Mouse (Mus musculus) forebrain, embryonic 15.5 days (tissue): ENCODE data around the gene Clk4. TPM values are rescaled to one million over a fixed set of nuclear protein-coding genes. Genes with fewer than 3 reads are reported as not detected.

ENCODE experiments used
- ATAC-seq: fragments of 200-750 bp; cut with Nextera tagmentation; replicated peaks from 2 replicates; pipeline ENCODE4 v1.8.0; 2017; ENCODE audit warnings: mild to moderate bottlenecking, moderate TSS enrichment, moderate library complexity
- H3K27ac ChIP-seq: fragments of 300-500 bp; sonication (generic); replicated peaks from 2 replicates; pipeline ENCODE4 v1.5.1; 2015; ENCODE audit warnings: mild to moderate bottlenecking, inconsistent platforms
- H3K27me3 ChIP-seq: fragments of 300-500 bp; sonication (generic); 2 replicates; pipeline ENCODE4 v1.6.1; 2015; ENCODE audit warnings: inconsistent platforms
- H3K36me3 ChIP-seq: fragments of 300-500 bp; sonication (generic); 2 replicates; pipeline ENCODE4 v1.6.1; 2015; ENCODE audit warnings: mild to moderate bottlenecking, inconsistent platforms
- H3K4me1 ChIP-seq: fragments of 300-500 bp; sonication (generic); 2 replicates; pipeline ENCODE4 v1.6.1; 2015; ENCODE audit warnings: inconsistent platforms
- H3K4me2 ChIP-seq: fragments of 300-500 bp; sonication (generic); replicated peaks from 2 replicates; pipeline ENCODE4 v1.6.1; 2015; ENCODE audit warnings: mild to moderate bottlenecking, inconsistent platforms
- H3K4me3 ChIP-seq: fragments of 300-500 bp; sonication (generic); 2 replicates; pipeline ENCODE4 v1.5.1; 2015; ENCODE audit warnings: mild to moderate bottlenecking, inconsistent platforms
- H3K9ac ChIP-seq: fragments of 300-500 bp; sonication (generic); replicated peaks from 2 replicates; pipeline ENCODE4 v1.6.1; 2015; ENCODE audit warnings: mild to moderate bottlenecking, inconsistent platforms
- H3K9me3 ChIP-seq: fragments of 300-500 bp; sonication (generic); 2 replicates; pipeline ENCODE4 v1.6.1; 2016; ENCODE audit warnings: inconsistent platforms
- WGBS: fragments of 180-500 bp; shearing (Covaris S2); methylation state at CpG from one replicate; pipeline ENCODE4 v1.1.7; 2015; ENCODE audit warnings: mixed read lengths; 5-methylcytosine and 5-hydroxymethylcytosine counted together
- polyA plus RNA-seq: library from polyadenylated mRNA; unstranded; fragments of >200 nt; fragmentation: Nextera tagmentation; extraction: Ambion mirVana; gene quantifications from 2 replicates; pipeline ENCODE4 v1.2.1, GENCODE M21; 2015

Gene Clk4
- polyA plus RNA-seq, 1 experiment from 2014 or later: 164 TPM

GRCm38 (mm10) chr11:51265326-51265725 lies 3.8 kb downstream of the Clk4 start:
- 0 out of 2 replicates have a peak overlapping the region, but pooled peaks have one; percentile 96 for H3K4me3 ChIP-seq
- no peaks in the 10 kb centered on the region for H3K9me3 ChIP-seq
- peak overlapping the region; percentile 69 for H3K4me2 ChIP-seq
- no peaks in the 10 kb centered on the region for H3K27me3 ChIP-seq
- H3K4me1 ChIP-seq: peaks cover 36% of the 10 kb centered on the region
- H3K36me3 ChIP-seq: peaks cover 8% of the 10 kb centered on the region; the same call in 1 of the 2 replicates
- no peak overlapping the region for H3K9ac ChIP-seq
- 44% methylated on average over 3 of the region's 3 CpGs for WGBS
- 0 out of 2 replicates have a peak overlapping the region, but pooled peaks have one; percentile 12 for H3K27ac ChIP-seq
- ATAC-seq: no peak

DNA sequence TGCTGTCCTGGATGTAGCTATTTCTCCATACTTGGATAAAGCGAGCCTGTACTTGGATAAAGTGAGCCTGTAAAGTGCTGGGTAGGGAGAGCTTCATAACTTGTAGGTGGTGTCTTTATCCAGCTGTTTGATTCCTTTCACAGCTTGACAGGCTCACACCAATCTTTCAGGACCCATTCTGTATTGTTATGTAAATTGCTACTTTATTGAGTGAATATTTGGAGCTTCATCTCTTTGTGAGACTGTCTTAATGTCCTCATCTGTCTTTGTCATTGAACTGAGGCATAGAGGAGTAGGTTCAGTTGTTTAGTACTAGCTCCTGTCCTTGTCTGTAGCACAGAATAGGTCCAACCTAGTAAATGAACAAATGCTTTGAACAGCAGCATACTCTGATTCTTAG lies 12.9 kb downstream of the Clk4 start:
- Histone ChIP-seq H3K27me3 (no peaks in the 10 kb centered on the region), H3K4me1 (no peaks in the 10 kb centered on the region), H3K4me2 (no peak overlapping the region), H3K27ac (no peak overlapping the region), H3K4me3 (no peak overlapping the region), H3K9ac (no peak overlapping the region), H3K36me3 (peaks cover 74% of the 10 kb centered on the region), H3K9me3 (no peaks in the 10 kb centered on the region)
- no peak for ATAC-seq
- WGBS: 69% methylated on average over 1 of the region's 1 CpGs

GRCm38 (mm10) chr11:51289564-51290041 lies 28.1 kb downstream of the Clk4 start, which contains the start of gene Col23a1:
Gene Col23a1, plus strand, starts transcription at chr11:51289920.
- WGBS: 0% methylated on average over 30 of the region's 38 CpGs
- Histone ChIP-seq H3K36me3 (no peaks in the 10 kb centered on the region), H3K9ac (peak within 1 kb of the TSS; percentile 38), H3K4me3 (peak within 1 kb of the TSS; percentile 54), H3K4me2 (peak within 1 kb of the TSS; percentile 95), H3K27ac (no peak within 1 kb of the TSS), H3K9me3 (no peaks in the 10 kb centered on the region), H3K27me3 (0 out of 2 replicates have a peak, but pooled peaks cover 3% of the 10 kb centered on the region), H3K4me1 (peaks cover 10% of the 10 kb centered on the region; the same call in 1 of the 2 replicates)
- peak; percentile 78 for ATAC-seq

DNA sequence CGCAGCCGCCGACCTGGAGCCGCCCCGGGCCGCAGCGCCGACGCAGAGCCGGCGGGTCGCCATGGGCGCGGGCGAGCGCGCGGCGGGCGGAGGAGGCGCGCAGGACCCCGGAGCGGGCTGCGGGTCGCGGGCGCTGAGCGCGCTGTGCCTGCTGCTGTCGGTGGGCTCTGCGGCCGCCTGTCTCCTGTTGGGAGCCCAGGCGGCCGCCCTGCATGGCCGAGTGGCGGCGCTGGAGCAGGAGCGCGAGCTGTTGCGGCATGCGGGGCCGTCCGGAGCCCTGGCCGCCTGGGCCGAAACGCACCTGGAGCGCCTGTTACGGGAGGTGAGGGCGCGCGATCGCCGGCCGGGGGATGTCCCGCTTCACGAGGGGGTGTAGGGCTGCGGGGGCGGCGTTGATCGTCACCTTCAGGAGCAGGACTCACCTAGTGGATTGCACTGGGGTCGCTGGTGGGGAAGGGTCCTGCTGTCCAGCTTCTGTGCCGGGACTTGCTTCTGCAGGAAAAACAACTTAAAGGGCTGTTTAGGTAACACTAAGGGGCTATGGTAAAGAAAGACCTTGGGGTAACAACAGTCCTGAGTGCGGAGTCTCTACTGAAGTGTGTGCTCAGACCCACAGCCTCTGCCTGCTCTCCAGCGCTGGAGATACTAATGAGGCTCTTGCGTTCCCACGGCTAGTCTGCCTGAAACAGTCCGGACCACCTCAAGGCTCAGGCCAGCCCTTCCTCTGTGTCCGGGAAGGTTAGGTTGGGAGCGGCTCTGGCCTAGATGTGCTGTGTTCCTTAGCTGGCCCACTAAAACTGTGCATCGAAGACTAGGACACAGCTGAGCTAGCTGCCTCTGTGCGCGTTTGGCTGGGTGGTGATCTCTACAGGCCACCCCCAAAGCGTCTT lies 28.8 kb downstream of the Clk4 start:
- WGBS: 3% methylated on average over 71 of the region's 74 CpGs
- 0 out of 2 replicates have a peak, but pooled peaks cover 3% of the 10 kb centered on the region for H3K27me3 ChIP-seq
- peak overlapping the region; percentile 54 for H3K4me3 ChIP-seq
- H3K27ac ChIP-seq: no peak overlapping the region
- ATAC-seq: peak; percentile 79
- H3K9ac ChIP-seq: peak overlapping the region; percentile 38
- peaks cover 10% of the 10 kb centered on the region; the same call in 1 of the 2 replicates for H3K4me1 ChIP-seq
- H3K9me3 ChIP-seq: no peaks in the 10 kb centered on the region
- peak overlapping the region; percentile 95 for H3K4me2 ChIP-seq
- H3K36me3 ChIP-seq: no peaks in the 10 kb centered on the region

DNA sequence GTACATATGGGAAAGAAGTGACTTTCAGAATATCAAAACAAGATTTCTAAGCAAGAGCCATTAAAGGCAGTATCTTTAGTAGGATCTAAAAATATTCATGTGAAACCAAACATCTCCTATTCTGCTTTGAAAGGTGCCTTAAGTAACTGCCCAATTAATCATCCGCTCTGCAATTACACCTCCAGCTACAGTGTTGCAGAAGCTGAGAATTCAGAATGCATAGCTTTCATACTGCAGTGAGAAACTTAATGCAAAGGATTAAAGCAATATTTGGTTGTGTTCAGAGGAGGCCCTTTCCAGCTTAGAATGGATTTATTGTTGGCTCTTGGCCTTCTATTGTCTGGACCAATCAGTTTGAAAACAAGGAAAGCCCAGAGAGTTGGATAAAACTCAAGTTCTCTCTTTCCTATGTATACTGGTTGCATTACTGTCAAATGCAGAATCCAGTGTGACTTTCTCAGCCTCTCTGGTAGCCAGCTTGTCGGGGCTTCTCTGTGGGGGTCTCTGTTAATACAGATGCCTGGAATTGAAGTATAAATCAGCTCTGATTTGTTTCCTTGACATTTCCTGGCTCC lies 32.5 kb downstream of the Clk4 start:
- Histone ChIP-seq H3K9me3 (no peaks in the 10 kb centered on the region), H3K4me3 (no peak overlapping the region), H3K9ac (no peak overlapping the region), H3K4me1 (peaks cover 10% of the 10 kb centered on the region; the same call in 1 of the 2 replicates), H3K4me2 (no peak overlapping the region), H3K27ac (no peak overlapping the region), H3K27me3 (0 out of 2 replicates have a peak, but pooled peaks cover 3% of the 10 kb centered on the region), H3K36me3 (no peaks in the 10 kb centered on the region)
- ATAC-seq: no peak
- WGBS: 50% methylated on average over 2 of the region's 2 CpGs

DNA sequence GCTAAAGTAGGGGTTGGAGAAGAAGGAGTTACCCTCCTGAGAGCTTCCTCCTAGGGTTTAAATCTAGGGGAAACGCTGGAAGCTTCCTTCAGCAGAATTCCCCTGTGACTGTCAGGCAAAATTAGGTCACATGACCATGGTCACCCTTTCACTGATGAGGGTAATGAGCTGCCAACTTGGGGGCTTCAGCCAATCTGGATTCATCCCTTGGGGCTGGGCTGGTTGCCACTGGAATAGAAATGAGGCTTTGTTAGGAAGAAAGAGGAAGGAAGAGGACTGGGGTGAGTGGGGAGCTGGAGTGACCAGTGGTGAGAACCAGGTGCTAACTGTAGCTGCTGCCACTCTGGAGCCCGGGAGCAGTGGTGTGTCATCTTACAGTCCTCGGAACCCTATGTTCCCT lies 34.2 kb downstream of the Clk4 start:
- no peak overlapping the region for H3K27ac ChIP-seq
- no peak overlapping the region for H3K9ac ChIP-seq
- no peak for ATAC-seq
- no peaks in the 10 kb centered on the region for H3K4me1 ChIP-seq
- 0 out of 2 replicates have a peak, but pooled peaks cover 3% of the 10 kb centered on the region for H3K27me3 ChIP-seq
- 74% methylated on average over 3 of the region's 3 CpGs for WGBS
- H3K36me3 ChIP-seq: no peaks in the 10 kb centered on the region
- H3K9me3 ChIP-seq: no peaks in the 10 kb centered on the region
- no peak overlapping the region for H3K4me3 ChIP-seq
- H3K4me2 ChIP-seq: no peak overlapping the region

- no peak overlapping the region for H3K4me2 ChIP-seq
- no peaks in the 10 kb centered on the region for H3K36me3 ChIP-seq
- H3K27ac ChIP-seq: no peak overlapping the region
- H3K4me3 ChIP-seq: no peak overlapping the region
- WGBS: 93% methylated on average over 4 of the region's 4 CpGs
- H3K9me3 ChIP-seq: no peaks in the 10 kb centered on the region
- H3K9ac ChIP-seq: no peak overlapping the region
- H3K27me3 ChIP-seq: no peaks in the 10 kb centered on the region
- no peak for ATAC-seq
- H3K4me1 ChIP-seq: no peaks in the 10 kb centered on the region
These were observed 37.2 kb downstream of the Clk4 start for GRCm38 (mm10) chr11:51298691-51299090.

DNA sequence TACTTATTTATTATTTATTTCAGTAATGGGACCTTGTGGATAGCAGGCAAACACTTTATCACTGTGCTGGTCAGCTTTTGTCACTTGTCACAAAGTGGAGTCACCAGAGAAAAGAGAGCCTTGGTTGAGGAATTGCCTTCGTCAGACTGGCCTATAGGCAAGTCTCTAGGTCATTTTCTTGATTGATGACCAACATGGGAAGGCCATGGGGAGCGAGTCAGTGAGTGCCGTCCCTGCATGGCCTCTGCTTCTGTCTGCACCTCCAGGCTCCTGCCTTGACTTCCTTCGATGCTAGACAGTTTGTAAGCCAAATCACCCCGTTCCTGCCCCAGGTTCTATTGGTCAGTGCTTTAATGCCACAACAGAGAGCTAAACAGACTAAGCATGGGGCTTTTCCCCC lies 40.9 kb downstream of the Clk4 start:
- no peak for ATAC-seq
- Histone ChIP-seq H3K36me3 (no peaks in the 10 kb centered on the region), H3K4me2 (no peak overlapping the region), H3K27ac (no peak overlapping the region), H3K4me3 (no peak overlapping the region), H3K9me3 (no peaks in the 10 kb centered on the region), H3K27me3 (no peaks in the 10 kb centered on the region), H3K9ac (no peak overlapping the region), H3K4me1 (no peaks in the 10 kb centered on the region)
- 88% methylated on average over 5 of the region's 5 CpGs for WGBS

DNA sequence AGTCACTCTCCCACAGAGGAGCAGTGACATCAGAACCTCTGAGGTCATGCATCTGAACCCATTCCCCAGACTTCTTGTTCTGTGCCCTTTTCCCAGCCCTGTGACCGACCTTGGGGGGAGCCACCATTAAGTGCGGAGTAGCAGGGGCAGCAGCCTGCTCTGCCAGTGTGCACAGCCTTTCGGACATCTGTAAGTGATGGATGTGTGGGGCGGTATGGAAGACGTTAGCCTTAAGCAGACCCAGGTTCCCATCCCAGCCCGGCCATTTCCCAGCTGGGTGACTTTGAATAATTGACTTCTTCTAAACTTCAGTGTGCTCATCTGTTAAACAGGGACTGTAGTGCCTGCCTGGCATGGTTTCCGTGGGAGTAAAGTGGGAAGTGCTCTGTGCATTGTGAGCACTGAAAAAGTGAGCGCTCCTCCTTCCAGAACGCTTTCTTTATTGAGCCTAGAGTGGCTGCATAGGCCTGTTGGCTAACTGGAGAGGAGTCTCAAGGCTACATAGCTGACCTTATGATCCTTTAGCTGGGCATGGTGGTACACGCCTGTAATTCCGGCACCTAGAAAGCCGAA lies 42.5 kb downstream of the Clk4 start:
- Histone ChIP-seq H3K27ac (no peak overlapping the region), H3K4me1 (no peaks in the 10 kb centered on the region), H3K9ac (no peak overlapping the region), H3K27me3 (no peaks in the 10 kb centered on the region), H3K4me3 (no peak overlapping the region), H3K36me3 (no peaks in the 10 kb centered on the region), H3K4me2 (no peak overlapping the region), H3K9me3 (no peaks in the 10 kb centered on the region)
- WGBS: 81% methylated on average over 12 of the region's 12 CpGs
- ATAC-seq: no peak

GRCm38 (mm10) chr11:51308306-51308705 lies 46.8 kb downstream of the Clk4 start:
- 57% methylated on average over 5 of the region's 5 CpGs for WGBS
- no peak for ATAC-seq
- Histone ChIP-seq H3K27ac (no peak overlapping the region), H3K9ac (no peak overlapping the region), H3K4me1 (no peaks in the 10 kb centered on the region), H3K9me3 (no peaks in the 10 kb centered on the region), H3K36me3 (no peaks in the 10 kb centered on the region), H3K4me2 (no peak overlapping the region), H3K4me3 (no peak overlapping the region), H3K27me3 (no peaks in the 10 kb centered on the region)

GRCm38 (mm10) chr11:51311846-51312245 lies 50.3 kb downstream of the Clk4 start:
- Histone ChIP-seq H3K4me1 (no peaks in the 10 kb centered on the region), H3K9me3 (no peaks in the 10 kb centered on the region), H3K27ac (no peak overlapping the region), H3K36me3 (no peaks in the 10 kb centered on the region), H3K9ac (no peak overlapping the region), H3K4me3 (no peak overlapping the region), H3K27me3 (no peaks in the 10 kb centered on the region), H3K4me2 (no peak overlapping the region)
- no peak for ATAC-seq
- WGBS: 79% methylated on average over 8 of the region's 8 CpGs
